Comparison of ENCODE assay signal across 20 mouse cellular contexts in the genomic region with DNA sequence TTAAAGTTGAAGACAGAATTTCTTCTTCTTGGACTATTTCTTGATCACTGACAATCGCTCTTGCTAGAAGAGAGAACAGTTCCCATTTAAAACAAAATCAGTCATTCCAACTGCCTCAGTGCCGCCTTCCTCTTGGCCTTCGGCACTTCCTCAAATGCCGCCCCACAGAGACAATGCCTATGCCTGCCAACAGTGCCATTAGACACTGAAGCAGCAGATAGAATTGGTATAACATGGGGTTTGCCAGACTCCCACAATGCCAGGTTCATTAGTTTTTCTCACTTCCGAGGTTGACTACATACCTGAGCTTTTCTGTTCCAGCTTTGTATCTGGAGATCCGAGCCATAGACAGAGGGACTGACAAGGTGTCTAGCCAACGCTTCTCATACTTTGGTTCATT.
A peak's percentile ranks its signal among the peaks of the same experiment; 100 is the strongest.
DNase-seq lines count a peak whose midpoint lies in the region; ATAC-seq and TF ChIP-seq lines count a peak whose summit lies in the region.
"Had no signal": no experiment of that assay in that cellular context is flagged by ENCODE, and none has a peak within 500 bp of the region (broad histone marks: within the 10 kb centered on the region; RNA-seq: fewer than 3 reads in every experiment).

No protein-coding gene starts in this region.

- no peaks in the 10 kb centered on the region for H3K9me3 ChIP-seq in limb, embryonic 10.5 days (replicated peaks)
- H3K9me3 ChIP-seq: embryonic facial prominence, embryonic 13.5 days; forebrain, embryonic 13.5 days; heart, embryonic 12.5 days; hindbrain, embryonic 12.5 days had no signal

- 9% methylated on average over 7 of the region's 7 CpGs for WGBS in cerebellum, adult 2 months
- 94% methylated on average over 7 of the region's 7 CpGs for WGBS in limb, embryonic 10.5 days

- peak; percentile 63; the same call in 1 of the 2 replicates for ATAC-seq in common myeloid progenitor, adult 5-6 weeks (replicated peaks; ENCODE audit: low read depth, poor library complexity, severe bottlenecking)
- ATAC-seq: forebrain, embryonic 13.5 days; forebrain, postnatal 0 days; hindbrain, embryonic 16.5 days; inflammation-experienced regulatory T-cells, adult 6 months; intestine, postnatal 0 days had no signal

- H3K4me1 ChIP-seq in cerebellum, adult 2 months (ENCODE audit: control insufficient read depth, insufficient read depth, low read length), result peaks cover 4% of the 10 kb centered on the region; the same call in 1 of the 2 replicates
- H3K4me1 ChIP-seq in limb, embryonic 10.5 days, result peaks cover 23% of the 10 kb centered on the region
- H3K4me1 ChIP-seq: forebrain, embryonic 13.5 days; heart, embryonic 12.5 days; hindbrain, embryonic 12.5 days had no signal

- peak; percentile 18 to 52 for DNase-seq in cerebellum, adult 2 months
- DNase-seq in cerebellum, postnatal 4 days (ENCODE audit: low spot score in 2 of 2), result no peak
- peak; percentile 19 to 34 for DNase-seq in cerebellum, postnatal 36 days
- DNase-seq in cerebellum, adult 11 months, result no peak
- DNase-seq in limb, embryonic 10.5 days (ENCODE audit: low spot score), result peak; percentile 10
- DNase-seq in gastrocnemius, postnatal 25 days, result no peak
- DNase-seq: adrenal gland, postnatal 10 days; forebrain, postnatal 0 days; gastrocnemius, postnatal 14 days; heart, adult 18-20 months; heart, postnatal 36 days; kidney, adult 8-10 months had no signal

- H3K27me3 ChIP-seq in cerebellum, adult 2 months (ENCODE audit: control insufficient read depth, insufficient read depth, low read length), result no peaks in the 10 kb centered on the region
- no peaks in the 10 kb centered on the region for H3K27me3 ChIP-seq in limb, embryonic 10.5 days (ENCODE audit: low read depth, poor library complexity, severe bottlenecking)
- H3K27me3 ChIP-seq: embryonic facial prominence, embryonic 13.5 days; forebrain, embryonic 13.5 days; heart, embryonic 12.5 days; hindbrain, embryonic 12.5 days had no signal

- H3K36me3 ChIP-seq in limb, embryonic 10.5 days, result no peaks in the 10 kb centered on the region
- H3K36me3 ChIP-seq: embryonic facial prominence, embryonic 13.5 days; heart, embryonic 12.5 days; hindbrain, embryonic 12.5 days had no signal

- no peak for TF ChIP-seq POLR2A in cerebellum, adult 2 months (IDR thresholded peaks at IDR 0.05; ENCODE audit: borderline replicate concordance, insufficient read depth, low read length)

- no peak for TF ChIP-seq CTCF in cerebellum, adult 2 months (IDR thresholded peaks at IDR 0.05; ENCODE audit: borderline replicate concordance, insufficient read depth, low read depth, low read length)

- no peak overlapping the region for H3K27ac ChIP-seq in cerebellum, adult 2 months (ENCODE audit: insufficient read depth, low read length)
- H3K27ac ChIP-seq in limb, embryonic 10.5 days, result no peak overlapping the region
- H3K27ac ChIP-seq: embryonic facial prominence, embryonic 13.5 days; forebrain, embryonic 13.5 days; hindbrain, embryonic 12.5 days had no signal

- H3K4me3 ChIP-seq in cerebellum, adult 2 months (replicated peaks; ENCODE audit: insufficient read depth, low read depth, low read length), result no peak overlapping the region
- no peak overlapping the region for H3K4me3 ChIP-seq in limb, embryonic 10.5 days
- H3K4me3 ChIP-seq: embryonic facial prominence, embryonic 13.5 days; forebrain, embryonic 13.5 days; heart, embryonic 12.5 days; hindbrain, embryonic 12.5 days had no signal

Comparison
In these comparisons a context has a peak if more than half of its experiments do, and no peak if none do; other contexts are left out.
1. DNase-seq: peak in cerebellum, adult 2 months (2 of 2), cerebellum, postnatal 36 days (2 of 2) and limb, embryonic 10.5 days (single experiment); none in cerebellum, postnatal 4 days (0 of 2), cerebellum, adult 11 months (single experiment) and gastrocnemius, postnatal 25 days (single experiment).